Mouse (Mus musculus): ENCODE results near the gene Mndal. TPM values are rescaled to one million over a fixed set of nuclear protein-coding genes. Genes with fewer than 3 reads are reported as not detected.
"Not testable (repeated sequence)": the region's sequence is repeated elsewhere in the genome, so short reads cannot be mapped to it uniquely, and the experiment has no call there.

Gene Mndal
- polyA plus RNA-seq, 1 experiment from 2014 or later, result not detected

GRCm38 (mm10) chr1:173919279-173919678 lies 23.0 kb downstream of the Mndal start:
- not testable (repeated sequence) for H3K9me3 ChIP-seq; H3K4me3 ChIP-seq; H3K36me3 ChIP-seq (replicated peaks); H3K27me3 ChIP-seq (ENCODE audit: poor library complexity, severe bottlenecking); H3K27ac ChIP-seq; H3K4me1 ChIP-seq; DNase-seq (ENCODE audit: extremely low spot score, low spot score)
- WGBS, result 55% methylated on average over 3 of the region's 3 CpGs

DNA sequence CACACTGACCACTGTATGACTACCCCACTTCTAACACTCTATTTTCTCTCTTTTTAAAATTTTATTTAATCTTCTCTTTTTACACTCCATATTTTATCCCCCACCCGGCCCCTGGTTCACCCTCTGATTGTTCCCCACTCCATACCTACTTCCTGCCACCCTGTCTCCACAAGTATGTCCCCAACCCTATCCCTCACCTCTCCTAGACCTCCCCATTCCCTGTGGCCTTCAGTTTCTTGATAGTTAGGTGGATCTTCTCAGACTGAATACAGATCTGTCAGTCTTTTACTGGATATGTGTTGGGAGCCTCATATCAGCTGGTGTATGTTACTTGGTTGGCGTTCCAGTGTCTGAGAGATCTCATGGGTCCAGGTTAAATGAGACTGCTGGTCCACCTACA lies 27.7 kb downstream of the Mndal start:
- no peaks in the 10 kb centered on the region for H3K27me3 ChIP-seq (ENCODE audit: poor library complexity, severe bottlenecking)
- H3K4me1 ChIP-seq, result no peaks in the 10 kb centered on the region
- H3K4me3 ChIP-seq, result no peak overlapping the region
- WGBS, result 85% methylated on average over 2 of the region's 2 CpGs
- DNase-seq (ENCODE audit: extremely low spot score, low spot score), result no peak
- no peaks in the 10 kb centered on the region for H3K9me3 ChIP-seq
- no peaks in the 10 kb centered on the region for H3K36me3 ChIP-seq (replicated peaks)
- H3K27ac ChIP-seq, result no peak overlapping the region

DNA sequence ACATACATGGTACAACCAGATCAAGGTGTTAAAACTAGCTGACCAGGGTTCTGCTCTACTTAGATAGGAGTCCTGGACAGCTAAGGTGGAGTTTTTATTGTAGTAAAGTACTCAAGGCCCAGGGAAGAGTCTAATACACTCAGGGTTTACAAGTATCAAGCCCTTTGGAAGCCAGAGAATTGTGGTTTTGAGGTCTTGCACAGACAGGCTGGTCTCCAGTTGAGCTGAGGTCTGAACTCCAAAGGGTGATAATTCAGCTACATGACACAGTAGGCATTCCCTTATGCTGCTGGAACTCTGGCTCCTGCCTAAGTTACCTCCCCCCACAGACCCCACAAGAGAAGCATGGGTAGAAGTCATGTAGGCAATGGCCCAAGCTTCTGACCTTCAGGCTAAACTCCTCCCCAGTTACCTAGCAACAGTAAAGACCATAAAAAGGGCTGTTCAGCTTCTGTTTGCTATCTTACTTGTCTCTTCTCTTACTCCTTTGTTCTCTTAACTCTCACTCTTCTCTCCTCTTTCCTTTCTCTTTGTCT lies 29.0 kb downstream of the Mndal start:
- not testable (repeated sequence) for H3K27ac ChIP-seq; H3K9me3 ChIP-seq; H3K36me3 ChIP-seq (replicated peaks); H3K27me3 ChIP-seq (ENCODE audit: poor library complexity, severe bottlenecking); DNase-seq (ENCODE audit: extremely low spot score, low spot score); H3K4me3 ChIP-seq; H3K4me1 ChIP-seq

DNA sequence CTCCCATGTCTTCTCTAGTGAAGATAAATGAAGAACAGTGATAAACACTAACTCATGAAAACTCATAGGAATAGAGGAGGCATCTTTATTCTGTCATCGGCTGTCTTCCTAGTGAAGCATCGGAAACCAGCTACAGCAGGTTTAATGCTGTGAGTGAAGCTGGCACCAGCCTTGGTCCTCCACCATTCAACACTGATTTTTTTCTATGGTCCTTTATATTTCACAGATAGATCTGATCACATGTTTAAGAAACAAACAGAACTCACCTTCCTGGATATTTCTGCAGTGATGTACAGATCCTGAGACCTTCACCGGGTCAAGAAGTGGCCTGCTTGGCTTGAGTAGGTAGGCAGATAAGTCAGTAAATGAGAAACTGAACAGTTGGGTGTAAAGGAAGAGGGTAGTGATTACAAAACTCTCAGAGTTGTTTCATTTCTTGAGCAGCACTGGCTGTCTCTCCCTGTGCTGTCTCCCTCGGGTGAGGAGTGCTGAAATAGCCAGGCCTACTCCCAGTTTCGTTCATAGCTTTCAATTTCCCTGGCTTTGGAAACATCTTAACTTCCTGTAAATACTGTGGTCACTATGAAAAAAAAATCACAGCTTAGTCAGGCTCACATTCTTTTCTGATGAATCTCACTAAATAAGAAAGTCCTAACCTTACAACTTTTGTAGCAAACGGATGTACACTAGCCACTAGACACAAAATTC lies 29.6 kb downstream of the Mndal start, which contains the start of gene Ifi211:
Gene Ifi211, minus strand, starts transcription at position 499 of the 708 bp plus-strand sequence.
- not testable (repeated sequence) for H3K9me3 ChIP-seq; DNase-seq (ENCODE audit: extremely low spot score, low spot score); H3K27me3 ChIP-seq (ENCODE audit: poor library complexity, severe bottlenecking); H3K36me3 ChIP-seq (replicated peaks); H3K27ac ChIP-seq; H3K4me3 ChIP-seq; H3K4me1 ChIP-seq
- 90% methylated on average over 6 of the region's 6 CpGs for WGBS

DNA sequence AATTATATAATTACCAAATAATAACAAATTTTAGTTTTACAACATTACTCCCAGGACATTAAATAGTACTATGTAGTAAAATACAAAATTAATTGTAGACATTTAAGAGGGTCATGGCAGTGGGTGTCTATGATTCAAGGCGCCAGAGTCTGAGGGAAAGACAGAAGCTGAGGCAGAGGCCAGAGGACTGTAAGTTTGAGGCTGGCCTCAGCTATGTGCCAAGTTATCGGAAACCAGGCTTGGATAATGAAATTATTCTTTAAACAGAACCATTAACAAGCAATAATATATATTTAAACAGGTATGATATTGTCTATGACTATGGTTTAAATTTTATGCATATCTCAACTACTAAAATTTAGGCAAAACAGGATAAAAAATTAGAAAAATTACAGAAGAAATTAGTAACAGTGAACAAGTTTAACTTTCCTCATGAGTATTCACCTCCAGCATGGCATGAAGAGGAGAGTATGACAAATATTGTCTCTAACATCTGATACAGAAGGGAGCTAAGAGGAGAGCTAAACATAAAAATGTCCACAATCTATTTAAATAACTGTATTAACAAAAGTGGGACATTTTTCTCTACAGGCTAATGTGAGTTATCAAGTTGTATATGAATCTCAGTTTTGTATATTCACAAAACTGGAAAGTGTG lies 30.4 kb downstream of the Mndal start:
- no peak for DNase-seq (ENCODE audit: extremely low spot score, low spot score)
- Histone ChIP-seq H3K27me3 (ENCODE audit: poor library complexity, severe bottlenecking) (no peaks in the 10 kb centered on the region), H3K27ac (no peak overlapping the region), H3K4me1 (no peaks in the 10 kb centered on the region), H3K9me3 (no peaks in the 10 kb centered on the region), H3K36me3 (replicated peaks) (no peaks in the 10 kb centered on the region), H3K4me3 (no peak overlapping the region)
- WGBS, result 94% methylated on average over 2 of the region's 2 CpGs

- not testable (repeated sequence) for H3K27ac ChIP-seq; H3K36me3 ChIP-seq (replicated peaks); H3K9me3 ChIP-seq; H3K27me3 ChIP-seq (ENCODE audit: poor library complexity, severe bottlenecking); H3K4me3 ChIP-seq; H3K4me1 ChIP-seq; DNase-seq (ENCODE audit: extremely low spot score, low spot score)
Measured at GRCm38 (mm10) chr1:173908390-173908789, 33.9 kb downstream of the Mndal start.

GRCm38 (mm10) chr1:173905885-173906284 lies 36.4 kb downstream of the Mndal start:
- WGBS, result 92% methylated on average over 4 of the region's 4 CpGs

GRCm38 (mm10) chr1:173889741-173890140 lies 52.5 kb downstream of the Mndal start:
- not testable (repeated sequence) for H3K27ac ChIP-seq; H3K9me3 ChIP-seq; DNase-seq (ENCODE audit: extremely low spot score, low spot score); H3K4me3 ChIP-seq; H3K4me1 ChIP-seq; H3K27me3 ChIP-seq (ENCODE audit: poor library complexity, severe bottlenecking); H3K36me3 ChIP-seq (replicated peaks)

More at GRCm38 (mm10) chr1:173905885-173906284, 36.4 kb downstream of the Mndal start:
- H3K9me3 ChIP-seq; DNase-seq (ENCODE audit: extremely low spot score, low spot score); H3K4me3 ChIP-seq; H3K27me3 ChIP-seq (ENCODE audit: poor library complexity, severe bottlenecking); H3K27ac ChIP-seq; H3K4me1 ChIP-seq; H3K36me3 ChIP-seq (replicated peaks): not testable (repeated sequence)

DNA sequence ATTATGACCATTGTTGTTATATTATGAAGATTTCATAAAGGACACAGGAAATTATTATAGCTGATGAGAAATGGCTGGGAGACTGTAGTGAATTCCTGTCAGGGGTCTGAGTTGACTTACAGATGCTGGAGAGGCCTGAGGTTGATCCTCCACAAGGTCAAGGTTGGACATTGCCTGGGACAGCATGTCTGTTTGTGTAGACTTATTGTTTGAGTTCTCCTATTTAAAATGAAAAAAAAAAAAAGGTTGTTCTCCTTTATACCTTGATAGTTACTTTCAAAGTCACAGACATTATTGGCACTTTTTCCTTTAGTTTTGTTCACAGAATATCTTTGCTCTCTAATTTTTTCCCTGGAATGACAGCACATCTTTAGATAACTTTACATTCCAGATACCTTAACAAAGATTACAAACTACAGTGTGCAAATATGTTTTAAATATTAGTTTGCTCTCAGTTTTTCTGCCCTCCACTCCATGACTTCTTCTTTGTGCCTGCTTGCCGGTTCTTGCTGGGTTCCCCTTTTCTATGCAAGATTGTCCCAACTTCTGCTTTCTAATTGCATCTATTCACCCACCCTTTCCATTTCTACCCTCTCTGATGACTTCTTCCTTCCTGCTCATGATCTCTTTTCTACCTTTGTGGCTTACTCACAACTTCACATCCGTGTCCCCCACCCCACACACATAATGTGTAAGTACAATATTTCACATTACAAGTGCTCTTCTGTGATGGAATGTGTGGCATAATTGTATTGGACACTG lies 55.1 kb downstream of the Mndal start:
- H3K27me3 ChIP-seq (ENCODE audit: poor library complexity, severe bottlenecking); H3K9me3 ChIP-seq; H3K4me1 ChIP-seq; H3K36me3 ChIP-seq (replicated peaks); H3K4me3 ChIP-seq; DNase-seq (ENCODE audit: extremely low spot score, low spot score); H3K27ac ChIP-seq: not testable (repeated sequence)
- WGBS, result 93% methylated on average over 1 of the region's 2 CpGs

DNA sequence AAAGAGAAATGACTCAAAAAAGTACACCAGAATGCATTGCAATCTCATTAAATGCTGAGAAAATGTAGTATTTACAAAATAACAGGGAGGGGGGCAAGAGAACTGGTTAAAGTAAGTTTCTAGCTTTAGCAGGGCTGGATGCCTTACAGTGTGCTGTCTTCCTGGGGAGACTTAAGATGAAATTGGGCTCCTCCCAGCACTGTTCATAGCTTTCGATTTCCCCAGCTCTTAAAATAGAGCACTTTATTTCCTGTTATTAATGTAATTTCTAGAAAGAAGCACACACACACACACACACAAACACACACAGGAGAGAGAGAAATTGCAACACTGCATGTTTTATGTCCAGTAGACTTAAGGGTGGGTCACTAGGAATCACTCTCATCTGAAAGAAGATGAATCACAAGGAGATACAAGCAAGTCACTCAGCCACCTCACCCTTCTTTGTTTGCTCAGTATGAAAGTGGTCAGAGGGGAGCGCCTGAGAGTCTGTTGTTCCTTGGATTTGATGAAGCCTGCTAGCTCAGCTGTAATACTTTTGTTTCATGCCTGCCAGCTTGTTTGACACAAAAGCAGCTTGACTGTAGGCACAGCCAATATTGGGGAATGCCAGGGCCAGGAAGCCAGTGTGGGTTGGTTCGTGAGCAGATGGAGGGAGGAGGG lies 62.2 kb downstream of the Mndal start:
- H3K27me3 ChIP-seq (ENCODE audit: poor library complexity, severe bottlenecking); H3K4me1 ChIP-seq; DNase-seq (ENCODE audit: extremely low spot score, low spot score); H3K36me3 ChIP-seq (replicated peaks); H3K4me3 ChIP-seq; H3K9me3 ChIP-seq; H3K27ac ChIP-seq: not testable (repeated sequence)
- 76% methylated on average over 3 of the region's 3 CpGs for WGBS

GRCm38 (mm10) chr1:173879225-173879987 lies 62.9 kb downstream of the Mndal start:
- whole genome bisulfite sequencing, result 87% methylated on average over 5 of the region's 5 CpGs
- not testable (repeated sequence) for H3K27ac ChIP-seq; H3K36me3 ChIP-seq (replicated peaks); H3K4me1 ChIP-seq; H3K27me3 ChIP-seq (ENCODE audit: poor library complexity, severe bottlenecking); H3K9me3 ChIP-seq; H3K4me3 ChIP-seq; DNase-seq (ENCODE audit: extremely low spot score, low spot score)

DNA sequence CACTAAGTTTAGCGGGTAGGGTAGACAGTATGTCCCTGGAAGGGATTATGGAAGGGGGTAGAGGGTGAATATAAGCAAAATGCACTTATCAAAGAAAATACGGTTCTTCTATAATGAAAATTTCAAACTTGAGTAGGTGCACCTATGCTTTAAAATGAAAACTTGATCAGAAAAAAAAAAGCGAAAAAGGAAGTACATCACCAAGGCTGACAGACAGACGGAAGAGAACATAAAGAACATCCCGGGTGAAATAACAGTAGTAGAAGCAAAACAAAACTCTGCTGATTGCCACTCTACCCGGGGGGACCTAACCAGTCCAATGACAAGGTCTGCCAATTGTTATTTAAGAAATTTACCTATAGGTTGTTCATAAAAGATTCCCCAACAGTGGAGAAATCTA lies 64.0 kb downstream of the Mndal start:
- not testable (repeated sequence) for H3K9me3 ChIP-seq; H3K36me3 ChIP-seq (replicated peaks); H3K4me3 ChIP-seq; H3K27me3 ChIP-seq (ENCODE audit: poor library complexity, severe bottlenecking); H3K27ac ChIP-seq; H3K4me1 ChIP-seq; DNase-seq (ENCODE audit: extremely low spot score, low spot score)
- WGBS, result 89% methylated on average over 6 of the region's 6 CpGs

Measured in forebrain, embryonic 10.5 days (tissue).